Mouse (Mus musculus): ENCODE results near the gene Acad10.

GRCm38 (mm10) chr5:121682250-121682649 is 21.9 kb upstream of the Acad10 start:
- TF ChIP-seq CTCF (IDR thresholded peaks at IDR 0.05) (no peak), EP300 (IDR thresholded peaks at IDR 0.05) (no peak)

Data from lung, postnatal 0 days (tissue).